Comparison of ENCODE assay signal across 34 mouse cellular contexts in the genomic region with DNA sequence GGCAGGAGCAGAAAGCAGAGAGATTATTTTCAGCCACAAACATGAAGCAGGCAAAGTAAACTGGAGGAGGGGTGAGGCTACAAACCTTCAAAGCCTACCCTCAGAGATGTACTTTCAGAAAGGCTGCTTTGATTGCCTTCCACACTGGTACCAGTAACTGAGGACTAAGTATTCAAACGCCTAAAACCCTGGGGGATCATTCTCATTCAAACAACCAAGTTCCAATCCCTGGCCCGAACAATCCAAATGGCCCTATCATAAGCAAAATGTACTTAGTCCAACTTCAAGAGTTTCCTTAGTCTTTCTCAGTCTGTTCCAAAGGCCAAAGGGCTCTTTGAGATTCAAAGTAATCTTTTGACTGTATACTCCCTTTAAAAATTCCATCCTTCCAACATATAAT.
"Had no signal": no experiment of that assay in that cellular context is flagged by ENCODE, and none has a peak within 500 bp of the region (broad histone marks: within the 10 kb centered on the region; RNA-seq: fewer than 3 reads in every experiment).

No protein-coding gene starts in this region.

- ATAC-seq: hindbrain, embryonic 16.5 days; hindbrain, postnatal 0 days; inflammation-experienced regulatory T-cells, adult 6 months; intestine, embryonic 15.5 days; intestine, embryonic 16.5 days; intestine, postnatal 0 days had no signal

- H3K4me3 ChIP-seq: heart, embryonic 12.5 days; heart, embryonic 13.5 days; heart, embryonic 15.5 days; hindbrain, embryonic 10.5 days; hindbrain, embryonic 12.5 days; hindbrain, embryonic 13.5 days; hindbrain, embryonic 15.5 days; intestine, embryonic 15.5 days; kidney, embryonic 15.5 days; layer of hippocampus, adult 2 months; left cerebral cortex, adult 2 months had no signal

- H3K4me1 ChIP-seq: heart, embryonic 12.5 days; heart, embryonic 13.5 days; heart, embryonic 15.5 days; hindbrain, embryonic 10.5 days; hindbrain, embryonic 12.5 days; hindbrain, embryonic 13.5 days; hindbrain, embryonic 15.5 days; intestine, embryonic 15.5 days; kidney, embryonic 15.5 days had no signal

- DNase-seq: heart, postnatal 10 days; heart, postnatal 14 days; heart, postnatal 36 days; heart, postnatal 4 days; kidney, adult 11 months; kidney, adult 18-20 months; kidney, adult 2 months; kidney, adult 8-10 months; kidney, adult 9 months; kidney, postnatal 10 days; kidney, postnatal 14 days; kidney, postnatal 25 days; kidney, postnatal 36 days; kidney, postnatal 4 days; layer of hippocampus, adult 9-11 months; layer of hippocampus, postnatal 36 days had no signal

- H3K27me3 ChIP-seq: heart, embryonic 12.5 days; heart, embryonic 13.5 days; heart, embryonic 15.5 days; hindbrain, embryonic 12.5 days; hindbrain, embryonic 15.5 days; intestine, embryonic 15.5 days; kidney, embryonic 15.5 days had no signal

- H3K9me3 ChIP-seq: heart, embryonic 12.5 days; heart, embryonic 13.5 days; heart, embryonic 15.5 days; hindbrain, embryonic 10.5 days; hindbrain, embryonic 15.5 days; intestine, embryonic 15.5 days; kidney, embryonic 15.5 days had no signal

- H3K27ac ChIP-seq: heart, embryonic 13.5 days; heart, embryonic 15.5 days; hindbrain, embryonic 10.5 days; hindbrain, embryonic 12.5 days; hindbrain, embryonic 13.5 days; hindbrain, embryonic 14.5 days; hindbrain, embryonic 15.5 days; hindbrain, postnatal 0 days; intestine, embryonic 15.5 days; kidney, embryonic 15.5 days; kidney, postnatal 0 days; layer of hippocampus, adult 2 months; left cerebral cortex, adult 2 months had no signal

- H3K36me3 ChIP-seq: heart, embryonic 12.5 days; heart, embryonic 13.5 days; heart, embryonic 15.5 days; hindbrain, embryonic 10.5 days; hindbrain, embryonic 12.5 days; hindbrain, embryonic 13.5 days; hindbrain, embryonic 15.5 days; intestine, embryonic 15.5 days; kidney, embryonic 15.5 days had no signal

- H3K9ac ChIP-seq: heart, embryonic 12.5 days; heart, embryonic 13.5 days; heart, embryonic 15.5 days; hindbrain, embryonic 12.5 days; hindbrain, embryonic 13.5 days; hindbrain, embryonic 14.5 days; hindbrain, embryonic 15.5 days; intestine, embryonic 15.5 days; kidney, embryonic 15.5 days had no signal

- H3K4me2 ChIP-seq: heart, embryonic 12.5 days; heart, embryonic 13.5 days; heart, embryonic 15.5 days; hindbrain, embryonic 12.5 days; hindbrain, embryonic 13.5 days; hindbrain, embryonic 14.5 days; hindbrain, embryonic 15.5 days; intestine, embryonic 15.5 days; kidney, embryonic 15.5 days had no signal
